Comparison of ENCODE assay signal across 8 mouse cellular contexts in the genomic region with DNA sequence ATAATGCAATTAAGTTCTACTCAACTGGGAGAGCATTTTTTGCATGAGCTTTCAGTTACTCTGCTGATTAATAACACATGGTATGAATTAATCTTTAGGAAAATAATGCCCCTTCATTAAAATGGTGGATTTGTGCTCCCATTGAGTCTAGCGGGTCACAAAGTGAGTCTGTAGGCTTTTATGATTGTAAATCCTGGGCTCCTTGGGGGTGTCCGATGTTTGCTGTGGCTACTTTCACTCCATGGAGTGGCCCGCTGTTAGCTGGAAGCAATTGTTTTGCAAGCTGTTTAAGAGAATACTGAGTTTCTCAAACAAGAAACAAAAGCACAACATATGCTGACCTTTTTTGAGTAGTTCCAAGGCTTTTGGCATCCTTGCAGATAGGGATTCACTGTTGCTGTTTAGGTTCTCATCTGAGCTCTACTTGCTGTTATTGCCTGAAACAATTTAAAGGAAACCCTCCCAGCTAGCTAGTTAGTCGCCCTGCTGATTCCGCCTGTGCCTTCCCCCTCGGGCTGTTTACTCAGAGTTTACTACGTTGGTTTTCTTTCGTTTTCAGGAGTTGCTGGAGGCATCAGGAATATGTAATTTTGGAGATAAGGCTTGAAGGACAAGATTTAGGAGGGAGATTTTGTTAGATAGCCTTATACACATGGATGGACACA. TPM values are rescaled to one million over a fixed set of nuclear protein-coding genes. Genes with fewer than 3 reads are reported as not detected.
A peak's percentile ranks its signal among the peaks of the same experiment; 100 is the strongest.
DNase-seq lines count a peak whose midpoint lies in the region; ATAC-seq and TF ChIP-seq lines count a peak whose summit lies in the region.

No protein-coding gene starts in this region.

- DNase-seq in liver, postnatal 0 days, result no peak
- DNase-seq in liver, embryonic 11.5 days (ENCODE audit: low spot score), result no peak
- no peak for DNase-seq in gastrocnemius, postnatal 36 days
- no peak for DNase-seq in thymus, postnatal 36 days
- no peak for DNase-seq in right cerebral cortex, postnatal 10 days (ENCODE audit: low spot score in 2 of 2)

- TF ChIP-seq EP300 in liver, postnatal 0 days (IDR thresholded peaks at IDR 0.05; ENCODE audit: low read depth), result no peak

- H3K4me2 ChIP-seq in liver, postnatal 0 days (ENCODE audit: low read depth, low read length), result no peak overlapping the region
- no peak overlapping the region for H3K4me2 ChIP-seq in liver, embryonic 11.5 days
- H3K4me2 ChIP-seq in embryonic facial prominence, embryonic 15.5 days (replicated peaks), result peak overlapping the region; percentile 76
- H3K4me2 ChIP-seq in intestine, postnatal 0 days (replicated peaks; ENCODE audit: low read depth), result peak overlapping the region; percentile 95
- H3K4me2 ChIP-seq in stomach, embryonic 14.5 days (replicated peaks; ENCODE audit: low read depth, low read length), result peak overlapping the region; percentile 75

- no peak overlapping the region for H3K27ac ChIP-seq in liver, postnatal 0 days (ENCODE audit: low read depth)
- H3K27ac ChIP-seq in liver, embryonic 11.5 days (ENCODE audit: low read depth, low read length), result no peak overlapping the region
- H3K27ac ChIP-seq in embryonic facial prominence, embryonic 15.5 days (replicated peaks), result peak overlapping the region; percentile 86
- H3K27ac ChIP-seq in intestine, postnatal 0 days (ENCODE audit: low read depth, low read length), result no peak overlapping the region
- H3K27ac ChIP-seq in stomach, embryonic 14.5 days (ENCODE audit: low read length), result no peak overlapping the region

- intact Hi-C loops in gastrocnemius, postnatal 36 days (cut with DNase I), result no loop called here

- TF ChIP-seq CTCF in liver, postnatal 0 days (IDR thresholded peaks at IDR 0.05; ENCODE audit: low read depth), result no peak
- no peak for TF ChIP-seq CTCF in intestine, postnatal 0 days (IDR thresholded peaks at IDR 0.05; ENCODE audit: low read depth)

- no peak overlapping the region for H3K9ac ChIP-seq in liver, postnatal 0 days (replicated peaks)
- no peak overlapping the region for H3K9ac ChIP-seq in liver, embryonic 11.5 days (ENCODE audit: low read depth, low read length)
- H3K9ac ChIP-seq in embryonic facial prominence, embryonic 15.5 days, result no peak overlapping the region
- H3K9ac ChIP-seq in intestine, postnatal 0 days (ENCODE audit: low read depth, low read length), result no peak overlapping the region
- no peak overlapping the region for H3K9ac ChIP-seq in stomach, embryonic 14.5 days (replicated peaks; ENCODE audit: low read depth, low read length)

- H3K4me1 ChIP-seq in liver, postnatal 0 days (ENCODE audit: insufficient read depth), result peaks cover 8% of the 10 kb centered on the region; the same call in 1 of the 2 replicates
- no peaks in the 10 kb centered on the region for H3K4me1 ChIP-seq in liver, embryonic 11.5 days (replicated peaks; ENCODE audit: control insufficient read depth, insufficient read depth, low read length)
- H3K4me1 ChIP-seq in embryonic facial prominence, embryonic 15.5 days, result peaks cover 31% of the 10 kb centered on the region
- 0 out of 2 replicates have a peak, but pooled peaks cover 4% of the 10 kb centered on the region for H3K4me1 ChIP-seq in intestine, postnatal 0 days (replicated peaks; ENCODE audit: control insufficient read depth, insufficient read depth, low read length)
- peaks cover 19% of the 10 kb centered on the region for H3K4me1 ChIP-seq in stomach, embryonic 14.5 days (ENCODE audit: control insufficient read depth, insufficient read depth, low read length)

- 0 out of 2 replicates have a peak overlapping the region, but pooled peaks have one; percentile 0 for H3K4me3 ChIP-seq in liver, postnatal 0 days (ENCODE audit: low read depth, low read length)
- no peak overlapping the region for H3K4me3 ChIP-seq in liver, embryonic 11.5 days (ENCODE audit: low read depth, low read length)
- peak overlapping the region; percentile 84 for H3K4me3 ChIP-seq in embryonic facial prominence, embryonic 15.5 days (replicated peaks)
- H3K4me3 ChIP-seq in intestine, postnatal 0 days (ENCODE audit: low read depth, low read length), result peak overlapping the region; percentile 21
- H3K4me3 ChIP-seq in stomach, embryonic 14.5 days (ENCODE audit: low read depth, low read length), result no peak overlapping the region

- H3K36me3 ChIP-seq in liver, postnatal 0 days (replicated peaks; ENCODE audit: insufficient read depth, low read length), result no peaks in the 10 kb centered on the region
- H3K36me3 ChIP-seq in liver, embryonic 11.5 days (ENCODE audit: control insufficient read depth, insufficient read depth, low read length), result no peaks in the 10 kb centered on the region
- H3K36me3 ChIP-seq in embryonic facial prominence, embryonic 15.5 days, result no peaks in the 10 kb centered on the region
- H3K36me3 ChIP-seq in intestine, postnatal 0 days (ENCODE audit: control insufficient read depth, insufficient read depth), result no peaks in the 10 kb centered on the region
- no peaks in the 10 kb centered on the region for H3K36me3 ChIP-seq in stomach, embryonic 14.5 days (ENCODE audit: control insufficient read depth, insufficient read depth, low read length)

- peaks cover 15% of the 10 kb centered on the region for H3K27me3 ChIP-seq in liver, postnatal 0 days (ENCODE audit: insufficient read depth, low read length)
- peaks cover 31% of the 10 kb centered on the region for H3K27me3 ChIP-seq in liver, embryonic 11.5 days (replicated peaks; ENCODE audit: control insufficient read depth, insufficient read depth, low read length)
- H3K27me3 ChIP-seq in embryonic facial prominence, embryonic 15.5 days, result no peaks in the 10 kb centered on the region
- H3K27me3 ChIP-seq in intestine, postnatal 0 days (replicated peaks; ENCODE audit: control insufficient read depth, insufficient read depth, low read length), result peaks cover 8% of the 10 kb centered on the region
- H3K27me3 ChIP-seq in stomach, embryonic 14.5 days (ENCODE audit: control insufficient read depth, insufficient read depth, low read length), result no peaks in the 10 kb centered on the region

- no peaks in the 10 kb centered on the region for H3K9me3 ChIP-seq in liver, postnatal 0 days (ENCODE audit: low read length)
- no peaks in the 10 kb centered on the region for H3K9me3 ChIP-seq in liver, embryonic 11.5 days (ENCODE audit: control insufficient read depth, low read length)
- H3K9me3 ChIP-seq in embryonic facial prominence, embryonic 15.5 days (replicated peaks), result no peaks in the 10 kb centered on the region
- no peaks in the 10 kb centered on the region for H3K9me3 ChIP-seq in intestine, postnatal 0 days (ENCODE audit: control insufficient read depth)
- no peaks in the 10 kb centered on the region for H3K9me3 ChIP-seq in stomach, embryonic 14.5 days (ENCODE audit: control insufficient read depth, low read depth, low read length)

- ATAC-seq in liver, postnatal 0 days, result no peak
- no peak for ATAC-seq in liver, embryonic 11.5 days (replicated peaks; ENCODE audit: low FRiP score)
- ATAC-seq in embryonic facial prominence, embryonic 15.5 days (ENCODE audit: insufficient number of reproducible peaks, low FRiP score, low TSS enrichment, low read depth), result no peak
- ATAC-seq in intestine, postnatal 0 days, result no peak
- no peak for ATAC-seq in stomach, embryonic 14.5 days (ENCODE audit: insufficient number of reproducible peaks, insufficient read depth, low FRiP score, low read depth)

- WGBS in liver, postnatal 0 days (ENCODE audit: insufficient replicate concordance), result 58% methylated on average over 8 of the region's 8 CpGs
- 52% methylated on average over 8 of the region's 8 CpGs for WGBS in liver, embryonic 11.5 days
- 18% methylated on average over 8 of the region's 8 CpGs for WGBS in embryonic facial prominence, embryonic 15.5 days
- 38% methylated on average over 8 of the region's 8 CpGs for WGBS in intestine, postnatal 0 days
- WGBS in stomach, embryonic 14.5 days, result 47% methylated on average over 8 of the region's 8 CpGs

RNA-seq across cellular contexts. Expression of gene Fmnl2, which starts 2.6 kb away (rescaled TPM):
- 0.89 and 1.0 TPM in 2 replicates for polyA plus RNA-seq in liver, postnatal 0 days (2015; fragmentation: Nextera tagmentation; extraction: Ambion mirVana)
- 1.4 and 1.5 TPM in 2 replicates for polyA plus RNA-seq in liver, embryonic 11.5 days (2014; fragmentation: Nextera tagmentation; extraction: Ambion mirVana)
- 8.1 and 9.2 TPM in 2 replicates for polyA plus RNA-seq in embryonic facial prominence, embryonic 15.5 days (2015; fragmentation: Nextera tagmentation; extraction: Ambion mirVana)
- 1.9 and 2.1 TPM in 2 replicates for polyA plus RNA-seq in intestine, postnatal 0 days (2015; fragmentation: Nextera tagmentation; extraction: Ambion mirVana)
- polyA plus RNA-seq in stomach, embryonic 14.5 days (2014; fragmentation: Nextera tagmentation; extraction: Ambion mirVana), result 9.6 and 10.2 TPM in 2 replicates
- 1 to 10 TPM; 4.3 to 6.0 TPM for total RNA-seq in gastrocnemius, postnatal 36 days (2021)

Comparison
In these comparisons a context has a peak if more than half of its experiments do, and no peak if none do; other contexts are left out.
1. H3K4me3 ChIP-seq: peak in liver, postnatal 0 days (single experiment), embryonic facial prominence, embryonic 15.5 days (single experiment) and intestine, postnatal 0 days (single experiment); none in liver, embryonic 11.5 days (single experiment) and stomach, embryonic 14.5 days (single experiment).
2. H3K4me2 ChIP-seq: peak in embryonic facial prominence, embryonic 15.5 days (single experiment), intestine, postnatal 0 days (single experiment) and stomach, embryonic 14.5 days (single experiment); none in liver, postnatal 0 days (single experiment) and liver, embryonic 11.5 days (single experiment).